ENCODE assay signal across 8 mouse cellular contexts in the genomic region with DNA sequence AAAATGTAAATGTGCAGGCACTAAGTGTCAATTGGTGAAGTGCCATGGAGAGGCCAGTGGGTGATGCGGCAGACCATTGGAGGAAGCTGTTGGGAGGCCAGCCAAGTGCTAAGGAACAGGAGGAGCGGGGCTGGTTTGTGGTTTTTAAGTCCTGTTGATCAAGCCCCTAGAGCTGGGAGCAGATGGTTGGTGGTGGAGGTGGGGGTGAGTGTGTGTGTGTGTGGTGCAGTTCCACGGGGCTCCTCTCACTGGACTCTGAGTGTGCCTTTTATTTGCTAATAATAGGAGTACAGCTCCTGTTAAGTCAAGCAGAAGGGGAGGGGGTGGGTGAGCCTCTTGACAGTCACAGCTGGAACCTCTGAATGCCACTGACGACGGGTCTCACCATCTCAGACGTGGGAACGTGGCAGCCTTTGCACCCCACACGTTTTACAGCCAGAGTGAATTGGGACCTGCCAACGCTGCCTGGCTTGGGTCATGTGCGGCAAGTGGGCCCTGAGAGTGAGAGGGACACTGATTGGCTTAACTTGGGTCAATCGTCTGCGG. TPM values are rescaled to one million over a fixed set of nuclear protein-coding genes. Genes with fewer than 3 reads are reported as not detected.
DNase-seq lines count a peak whose midpoint lies in the region; ATAC-seq and TF ChIP-seq lines count a peak whose summit lies in the region.

No protein-coding gene starts in this region.

- H3K4me2 ChIP-seq in embryonic facial prominence, embryonic 11.5 days (ENCODE audit: low read depth, low read length), result no peak overlapping the region
- peak overlapping the region; percentile 3; the same call in 1 of the 2 replicates for H3K4me2 ChIP-seq in hindbrain, postnatal 0 days (ENCODE audit: low read depth, low read length)

- ATAC-seq in embryonic facial prominence, embryonic 11.5 days (replicated peaks; ENCODE audit: insufficient number of reproducible peaks, low FRiP score, low TSS enrichment, low read depth), result peak; percentile 85
- ATAC-seq in hindbrain, postnatal 0 days, result peak; percentile 86

- no peak for TF ChIP-seq CTCF in lung, adult 2 months (IDR thresholded peaks at IDR 0.05; ENCODE audit: insufficient read depth, low read length)
- no peak for TF ChIP-seq CTCF in hindbrain, postnatal 0 days (IDR thresholded peaks at IDR 0.05; ENCODE audit: low read depth)

- DNase-seq in lung, adult 18-20 months, result peak; percentile 70 to 78
- DNase-seq in lung, adult 2 months, result no peak
- DNase-seq in embryonic facial prominence, embryonic 11.5 days (ENCODE audit: low spot score), result no peak
- peak; percentile 77 for DNase-seq in hindbrain, postnatal 0 days (ENCODE audit: low spot score)
- peak; percentile 54 for DNase-seq in mesoderm, embryonic 11.5 days (ENCODE audit: low read depth, low spot score)
- DNase-seq in MN1 (ENCODE audit: low spot score), result no peak
- no peak for DNase-seq in layer of hippocampus, adult 18-20 months (ENCODE audit: low spot score in 2 of 2)
- DNase-seq in c-Kit-positive CD71-positive TER-119-positive erythroid progenitor cells, embryonic 14.5 days (ENCODE audit: low spot score), result no peak

- H3K4me1 ChIP-seq in lung, adult 2 months (ENCODE audit: control insufficient read depth, insufficient read depth, low read length), result peaks cover 16% of the 10 kb centered on the region
- H3K4me1 ChIP-seq in embryonic facial prominence, embryonic 11.5 days (ENCODE audit: control insufficient read depth, insufficient read depth, low read length), result no peaks in the 10 kb centered on the region
- H3K4me1 ChIP-seq in hindbrain, postnatal 0 days (ENCODE audit: insufficient read depth, low read length), result peaks cover 3% of the 10 kb centered on the region

- H3K4me3 ChIP-seq in lung, adult 2 months (replicated peaks; ENCODE audit: extremely low read depth, low read depth, low read length), result no peak overlapping the region
- no peak overlapping the region for H3K4me3 ChIP-seq in embryonic facial prominence, embryonic 11.5 days (ENCODE audit: low read depth, low read length)
- H3K4me3 ChIP-seq in hindbrain, postnatal 0 days (ENCODE audit: low read length), result no peak overlapping the region

- H3K9me3 ChIP-seq in embryonic facial prominence, embryonic 11.5 days (replicated peaks; ENCODE audit: control insufficient read depth, low read length), result no peaks in the 10 kb centered on the region
- H3K9me3 ChIP-seq in hindbrain, postnatal 0 days (ENCODE audit: low read length), result no peaks in the 10 kb centered on the region

- H3K36me3 ChIP-seq in embryonic facial prominence, embryonic 11.5 days (replicated peaks; ENCODE audit: control insufficient read depth, insufficient read depth, low read depth, low read length), result no peaks in the 10 kb centered on the region
- no peaks in the 10 kb centered on the region for H3K36me3 ChIP-seq in hindbrain, postnatal 0 days (ENCODE audit: insufficient read depth, low read length)

- no peaks in the 10 kb centered on the region for H3K27me3 ChIP-seq in embryonic facial prominence, embryonic 11.5 days (ENCODE audit: control insufficient read depth, insufficient read depth, low read length)
- H3K27me3 ChIP-seq in hindbrain, postnatal 0 days (ENCODE audit: insufficient read depth, low read length), result no peaks in the 10 kb centered on the region

- 46% methylated on average over 12 of the region's 12 CpGs for WGBS in lung, adult 2 months
- 76% methylated on average over 12 of the region's 12 CpGs for WGBS in embryonic facial prominence, embryonic 11.5 days
- WGBS in hindbrain, postnatal 0 days, result 22% methylated on average over 12 of the region's 12 CpGs

- TF ChIP-seq POLR2A in lung, adult 2 months (IDR thresholded peaks at IDR 0.05; ENCODE audit: borderline replicate concordance, extremely low read depth, low read depth, low read length), result no peak

- H3K27ac ChIP-seq in embryonic facial prominence, embryonic 11.5 days (replicated peaks; ENCODE audit: low read depth, low read length), result no peak overlapping the region
- peak overlapping the region; percentile 36 for H3K27ac ChIP-seq in hindbrain, postnatal 0 days

- no peak overlapping the region for H3K9ac ChIP-seq in embryonic facial prominence, embryonic 11.5 days (replicated peaks; ENCODE audit: low read length)
- no peak overlapping the region for H3K9ac ChIP-seq in hindbrain, postnatal 0 days (replicated peaks; ENCODE audit: low read length)

RNA-seq across cellular contexts. Expression of a gene that starts 13.9 kb away (rescaled TPM):
- polyA plus RNA-seq in lung, adult 2 months (2012; rRNA removed), result 5.1 and 7.0 TPM in 2 replicates
- 7.1 and 9.5 TPM in 2 replicates for polyA plus RNA-seq in embryonic facial prominence, embryonic 11.5 days (2014; fragmentation: Nextera tagmentation; extraction: Ambion mirVana)
- 31.2 and 34.1 TPM in 2 replicates for total RNA-seq in hindbrain, postnatal 0 days (2014; rRNA removed)
- 15.8 and 18.3 TPM in 2 replicates for polyA plus RNA-seq in hindbrain, postnatal 0 days (2015; fragmentation: Nextera tagmentation; extraction: Ambion mirVana)
- total RNA-seq in layer of hippocampus, adult 18-20 months (2021), result 10 to 100 TPM; 39.2 to 41.7 TPM

RNA-seq across cellular contexts. Expression of a gene that starts 18.2 kb away (rescaled TPM):
- polyA plus RNA-seq in lung, adult 2 months (2012; rRNA removed), result 6.8 and 8.9 TPM in 2 replicates
- 97.2 and 103 TPM in 2 replicates for polyA plus RNA-seq in embryonic facial prominence, embryonic 11.5 days (2014; fragmentation: Nextera tagmentation; extraction: Ambion mirVana)
- total RNA-seq in hindbrain, postnatal 0 days (2014; rRNA removed), result 20.3 and 20.7 TPM in 2 replicates
- polyA plus RNA-seq in hindbrain, postnatal 0 days (2015; fragmentation: Nextera tagmentation; extraction: Ambion mirVana), result 40.2 and 40.5 TPM in 2 replicates
- 10 to 100 TPM; 25.0 TPM for total RNA-seq in layer of hippocampus, adult 18-20 months (2021)

Comparison
In these comparisons a context has a peak if more than half of its experiments do, and no peak if none do; other contexts are left out.
1. DNase-seq: peak in lung, adult 18-20 months (2 of 2), hindbrain, postnatal 0 days (single experiment) and mesoderm, embryonic 11.5 days (single experiment); none in lung, adult 2 months (single experiment), embryonic facial prominence, embryonic 11.5 days (single experiment), MN1 (single experiment), layer of hippocampus, adult 18-20 months (0 of 2) and c-Kit-positive CD71-positive TER-119-positive erythroid progenitor cells, embryonic 14.5 days (single experiment).